Mouse (Mus musculus) T-helper 1 cell (primary cell): Measurements from ENCODE around the gene Pnmal1.

ENCODE experiments used
- in situ Hi-C: fragments of 300-600 bp; cut with MboI, MseI; formaldehyde crosslinking; loops from one replicate; pipeline ENCODE4 v1.15.1; 2025; ENCODE audit warnings: high pct_unique_total_duplicates

The Pnmal1 gene

DNA sequence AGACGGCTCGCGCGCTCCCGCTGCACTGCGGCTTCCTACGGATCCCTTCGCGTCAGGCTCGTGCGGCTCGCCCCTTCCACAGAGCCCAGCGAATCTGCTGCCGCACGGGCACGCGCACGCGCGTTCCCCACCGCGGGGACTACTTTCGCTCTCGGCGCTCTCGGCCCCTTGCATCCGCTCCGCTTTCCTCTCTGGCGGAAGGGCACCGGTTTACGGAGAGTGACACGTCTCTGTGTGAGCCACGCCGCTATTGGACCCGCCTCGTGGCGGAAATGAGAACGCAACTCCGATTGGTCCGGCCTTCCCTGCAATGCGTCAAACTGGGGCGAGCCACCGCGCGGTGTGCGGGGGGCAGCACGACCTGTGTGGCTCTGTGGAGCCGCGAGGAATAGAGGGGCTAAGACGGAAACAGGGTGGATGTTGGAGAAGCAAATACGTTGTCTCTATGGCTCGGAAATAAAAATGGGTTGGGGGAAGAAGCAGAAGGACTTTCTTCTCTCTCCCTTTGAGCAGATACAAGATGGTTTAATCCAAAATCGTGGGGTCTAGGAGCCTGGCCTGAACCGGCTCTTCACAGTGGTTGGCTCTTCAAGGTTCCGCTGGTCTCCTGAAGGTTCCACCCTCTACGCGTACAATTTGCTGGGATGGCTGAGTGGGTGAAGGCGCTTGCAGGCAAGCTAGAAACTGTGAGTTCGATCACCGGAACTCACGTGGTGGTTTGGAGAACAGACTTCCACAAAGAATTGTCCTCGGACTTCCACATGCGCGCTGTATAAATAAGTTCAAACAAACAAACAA is 35.2 kb upstream of the Pnmal1 start, which contains the start of gene Calm3:
Gene Calm3, minus strand, starts transcription at position 78 of the 798 bp plus-strand sequence.
- in situ Hi-C loops, result no loop called here

DNA sequence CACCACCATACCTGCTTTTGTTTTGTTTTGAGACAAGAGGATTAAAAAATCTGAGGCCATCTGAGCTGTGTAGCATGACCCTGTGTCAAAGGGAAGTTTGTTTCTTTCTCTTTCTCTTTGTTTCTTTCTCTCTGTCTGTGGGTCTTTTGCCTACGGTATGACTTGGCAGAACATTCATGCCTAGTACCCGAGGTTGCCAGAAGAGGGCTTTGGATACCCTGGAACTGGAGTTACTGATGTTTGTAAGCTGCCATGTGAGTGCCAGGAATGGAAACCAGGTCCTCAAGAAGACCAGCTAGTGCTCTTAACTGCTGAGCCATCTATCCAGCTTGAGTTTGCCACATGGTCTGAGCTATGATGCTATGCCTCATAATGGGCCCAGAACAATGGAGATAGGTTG is 31.1 kb upstream of the Pnmal1 start:
- in situ Hi-C loops, result no loop called here

DNA sequence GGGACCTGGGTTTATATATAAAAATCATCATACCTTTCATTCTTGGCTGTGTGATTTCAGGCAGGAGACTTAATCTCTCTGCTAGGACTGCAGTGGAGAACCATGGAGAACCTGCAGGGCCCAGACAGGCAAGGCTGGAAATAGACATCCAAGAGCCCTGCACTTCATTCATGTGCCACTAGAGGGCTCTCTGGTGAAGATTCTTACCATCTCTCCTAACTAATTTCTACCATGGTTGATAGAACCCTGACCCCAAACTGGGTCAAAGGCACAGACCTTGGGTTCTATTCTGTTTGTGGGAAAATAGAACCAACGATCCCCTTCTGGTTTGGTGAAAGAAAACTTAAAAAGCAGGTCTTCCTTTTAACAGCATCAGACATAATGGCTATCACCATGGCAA is 28.6 kb upstream of the Pnmal1 start:
- in situ Hi-C loops, result no loop called here

DNA sequence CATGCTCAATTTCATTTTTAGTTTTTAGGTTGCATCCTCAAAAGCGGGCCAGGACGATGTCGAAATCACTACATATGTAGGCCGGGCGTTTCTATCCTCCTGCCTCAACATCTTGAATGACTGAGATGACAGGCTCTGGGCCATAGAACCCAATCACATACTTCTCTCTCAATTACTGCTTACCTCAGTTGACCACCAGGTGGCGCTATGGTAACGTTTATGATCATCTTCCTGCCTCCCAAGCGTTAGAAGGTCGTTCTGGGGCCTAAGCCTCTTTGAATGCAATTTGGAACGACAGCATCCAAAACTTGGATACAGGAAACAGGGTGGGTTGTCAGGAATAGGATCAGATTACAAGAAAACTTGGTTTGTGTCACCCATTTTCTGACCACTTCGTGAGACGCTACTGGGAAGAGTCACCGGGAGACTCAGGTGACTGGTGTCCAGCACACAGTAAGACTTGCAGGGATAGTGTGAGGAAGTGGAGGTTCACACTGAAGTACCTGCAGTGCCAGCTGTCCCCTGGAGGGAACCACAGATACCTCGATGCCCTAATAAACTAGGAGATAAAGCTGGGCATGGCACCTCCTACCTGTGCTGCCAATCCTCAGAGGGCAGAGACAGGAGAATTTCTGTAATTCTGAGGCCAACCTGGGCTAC is 27.4 kb upstream of the Pnmal1 start:
- in situ Hi-C loops, result no loop called here

DNA sequence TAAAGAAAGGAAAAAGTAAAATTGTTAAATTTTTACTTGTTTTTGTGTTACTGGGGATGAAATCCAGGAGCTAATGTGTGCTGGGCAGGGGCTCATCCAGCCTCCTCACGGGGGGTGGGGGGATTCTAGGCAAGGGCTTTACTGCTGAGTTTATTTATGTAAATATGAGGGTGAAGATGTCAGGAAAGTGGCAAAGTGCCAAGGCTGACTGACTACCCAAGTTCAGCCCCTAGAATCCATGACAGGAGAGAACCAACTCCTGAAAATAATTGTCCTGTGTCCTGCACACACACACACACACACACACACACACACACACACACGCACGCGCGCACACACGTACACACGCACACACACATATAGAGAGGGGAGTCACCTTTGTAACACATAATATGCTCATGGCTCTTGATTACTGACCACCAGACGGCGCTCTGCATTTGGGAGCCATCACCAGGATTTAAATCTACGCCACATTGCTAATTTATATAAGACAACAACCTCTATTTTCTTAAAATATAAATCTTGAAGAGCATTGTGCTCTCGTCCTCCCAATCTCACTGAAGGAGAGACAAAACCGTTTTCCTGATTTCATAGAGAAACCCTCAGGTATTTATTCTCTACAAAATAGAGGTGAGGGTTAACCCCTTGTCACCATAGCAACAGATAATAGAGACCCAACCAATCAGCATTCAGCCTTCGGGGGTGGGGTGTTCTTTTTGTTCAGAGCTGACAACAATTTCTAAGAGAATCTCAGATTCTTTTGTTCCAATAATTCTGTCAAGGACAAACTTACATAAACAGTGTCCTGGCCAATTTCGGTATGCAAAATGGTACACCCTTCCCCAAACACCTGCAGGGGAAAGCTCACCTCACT is 26.5 kb upstream of the Pnmal1 start:
- in situ Hi-C loops, result no loop called here

DNA sequence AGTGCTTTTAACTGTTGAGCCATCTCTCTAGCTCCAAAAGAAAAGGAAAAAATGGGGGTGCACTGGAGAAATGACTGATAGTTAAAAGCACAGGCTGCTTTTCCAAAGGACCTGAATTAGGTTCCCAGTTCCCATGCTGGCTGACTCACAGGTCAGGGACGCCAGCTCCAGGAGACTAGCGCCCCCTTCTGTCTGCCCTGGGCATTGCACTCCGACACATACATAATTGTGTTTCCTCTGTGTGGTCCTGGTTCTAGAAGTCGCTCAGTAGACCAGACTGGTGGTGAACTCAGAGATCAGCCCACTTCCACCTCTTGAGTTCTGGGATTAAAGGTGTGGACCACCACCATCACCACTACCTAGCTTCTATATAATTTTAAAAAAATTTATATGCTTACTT is 22.2 kb upstream of the Pnmal1 start:
- in situ Hi-C loops, result no loop called here

DNA sequence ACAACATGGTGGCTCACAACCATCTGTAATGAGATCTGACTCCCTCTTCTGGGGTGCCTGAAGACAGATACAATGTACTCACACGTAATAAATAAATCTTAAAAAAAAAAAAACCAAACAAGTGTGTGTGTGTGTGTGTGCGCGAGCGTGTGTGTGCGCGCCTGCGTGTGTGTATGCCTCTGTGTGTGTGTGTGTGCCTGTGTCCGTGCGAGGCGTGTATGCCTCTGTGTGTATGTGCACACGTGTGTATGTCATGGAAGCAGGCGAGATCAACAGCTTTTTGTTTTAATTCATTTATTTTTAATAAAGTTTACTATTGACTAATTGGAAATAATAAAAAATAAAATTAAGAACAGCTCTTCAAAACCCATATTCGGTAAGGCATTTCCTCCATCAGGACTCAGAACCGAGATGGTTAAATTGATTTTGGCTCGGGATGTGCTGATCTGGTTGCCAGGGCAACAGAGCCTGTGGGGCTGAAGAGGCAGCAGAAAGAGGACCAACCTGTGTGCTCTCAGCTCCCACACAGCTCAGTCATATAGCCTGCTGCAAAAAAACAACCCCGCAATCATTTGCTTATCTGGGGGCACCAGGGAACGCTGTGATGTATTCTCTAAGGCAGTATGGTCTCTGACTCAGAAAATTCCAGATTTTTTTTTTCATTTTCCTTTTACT is 21.2 kb upstream of the Pnmal1 start:
- in situ Hi-C loops, result no loop called here

DNA sequence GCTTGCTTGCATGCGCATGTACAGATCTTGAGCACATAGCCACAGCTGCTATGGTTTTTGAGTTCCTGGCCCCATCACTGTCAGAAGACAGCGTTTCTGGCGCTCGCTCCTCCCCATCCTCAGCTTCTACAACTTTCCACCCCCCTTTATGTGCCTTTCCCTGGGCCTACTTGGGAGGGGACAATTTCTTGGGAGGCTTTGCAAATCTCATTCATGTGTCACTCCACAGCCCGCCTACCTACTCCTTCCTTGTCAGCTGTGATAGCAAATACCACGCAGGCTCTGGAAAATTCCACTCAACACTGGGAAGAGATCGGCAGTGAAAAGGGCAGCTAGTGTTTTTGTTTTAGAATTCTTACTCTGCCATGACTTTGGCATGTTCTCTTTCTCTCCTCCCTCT is 19.2 kb upstream of the Pnmal1 start:
- in situ Hi-C loops, result no loop called here

DNA sequence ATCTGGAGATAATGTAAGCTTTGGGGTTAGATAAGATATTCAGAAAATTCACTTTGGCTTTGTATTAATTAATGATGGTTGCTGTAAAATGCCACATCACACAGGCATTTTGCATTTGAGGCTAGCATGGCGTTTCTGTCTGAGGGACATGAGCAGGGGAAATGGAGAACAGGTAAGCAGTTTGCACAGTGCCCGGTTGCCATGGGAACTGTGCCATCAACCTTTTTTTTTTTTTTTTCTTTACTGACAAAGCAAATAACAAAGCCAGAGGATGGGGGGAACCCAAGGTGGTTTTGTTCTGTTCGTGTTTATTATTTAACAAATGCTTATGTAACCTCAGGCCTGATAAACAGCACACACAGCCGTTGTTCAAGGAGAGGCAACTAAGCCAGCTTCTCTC is 16.6 kb upstream of the Pnmal1 start:
- in situ Hi-C loops, result no loop called here

DNA sequence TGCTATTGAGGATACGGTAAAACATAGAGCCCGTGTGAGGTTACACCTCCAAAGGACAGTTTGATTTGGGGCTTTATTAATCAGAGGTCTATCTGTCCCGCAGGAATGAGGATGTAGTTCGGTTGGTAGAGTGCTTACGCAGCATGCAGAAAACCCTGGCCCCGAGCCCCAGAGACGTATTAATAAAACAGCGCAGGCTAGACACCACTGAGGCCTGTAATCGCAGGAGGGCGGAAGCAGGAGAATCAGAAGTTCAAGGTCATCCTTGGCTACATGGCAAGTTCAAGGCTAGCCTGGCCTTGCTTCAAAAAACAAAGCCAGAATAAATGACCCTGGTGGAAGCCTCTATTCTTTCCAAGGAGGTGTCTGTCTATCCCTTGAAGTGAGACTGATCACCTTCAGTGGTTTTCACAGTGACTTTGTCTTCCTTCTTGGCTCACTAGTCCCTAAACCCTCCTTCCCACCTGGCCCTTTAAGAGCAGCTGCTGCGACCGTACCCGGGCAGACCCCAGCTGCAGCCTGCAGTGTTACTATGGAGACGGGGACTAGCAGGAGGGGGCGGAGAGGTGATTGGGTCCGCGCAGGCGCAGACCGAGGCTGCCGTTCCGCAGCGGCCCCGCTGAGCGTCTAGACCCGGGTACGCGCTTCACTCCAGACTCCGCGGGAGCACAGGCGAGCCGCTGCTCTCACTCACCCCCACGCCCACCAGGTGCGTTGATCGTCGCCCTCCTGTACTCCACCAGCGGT is 15.2 kb upstream of the Pnmal1 start, which contains the start of gene Pnmal2:
Gene Pnmal2, plus strand, starts transcription at position 622 of the 747 bp plus-strand sequence.
- in situ Hi-C loops, result no loop called here

DNA sequence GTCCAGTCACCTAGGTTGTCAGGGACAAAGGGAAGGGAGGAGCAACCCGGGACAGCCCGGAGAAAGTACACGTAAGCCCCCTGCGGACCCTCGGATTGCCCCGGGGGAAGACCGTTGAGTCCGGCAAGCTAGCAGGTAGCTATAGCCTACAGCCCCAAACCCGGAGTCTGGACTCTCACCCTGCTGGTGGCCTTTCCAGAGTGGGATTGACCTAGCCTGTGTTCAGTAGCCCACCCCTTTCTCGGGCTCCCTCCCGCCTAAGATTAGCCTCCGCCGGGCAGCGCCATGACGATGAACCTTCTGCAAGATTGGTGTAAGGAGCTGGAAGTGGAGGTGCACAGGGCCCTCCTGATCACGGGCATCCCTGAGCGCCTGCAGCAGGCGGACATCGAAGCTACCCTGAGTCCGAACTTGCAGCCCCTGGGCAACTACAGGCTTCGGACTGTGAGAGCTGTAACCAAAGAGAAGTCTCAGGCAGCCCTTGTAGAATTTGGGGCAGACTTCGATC is 14.6 kb upstream of the Pnmal1 start:
- in situ Hi-C loops, result no loop called here

DNA sequence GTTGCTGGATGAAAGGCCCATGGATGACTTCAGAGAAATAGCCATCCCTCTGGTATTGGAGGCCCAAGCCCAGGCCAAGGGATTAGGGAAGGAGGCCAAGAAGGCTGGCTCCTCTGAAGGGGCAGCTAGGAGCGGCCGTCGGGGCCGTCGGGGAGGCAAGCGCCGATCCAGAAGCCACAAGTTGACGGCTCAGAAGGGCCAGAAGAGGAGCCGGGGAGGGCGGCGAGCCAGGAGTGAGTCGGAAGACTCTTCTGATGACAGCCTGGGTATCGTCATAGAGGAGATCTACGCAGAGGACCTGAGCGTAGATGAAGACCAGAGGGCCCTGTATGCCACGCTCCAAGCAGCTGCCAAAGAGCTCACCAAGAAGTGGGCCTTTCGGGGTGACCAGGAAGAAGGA is 14.1 kb upstream of the Pnmal1 start:
- in situ Hi-C loops, result no loop called here

DNA sequence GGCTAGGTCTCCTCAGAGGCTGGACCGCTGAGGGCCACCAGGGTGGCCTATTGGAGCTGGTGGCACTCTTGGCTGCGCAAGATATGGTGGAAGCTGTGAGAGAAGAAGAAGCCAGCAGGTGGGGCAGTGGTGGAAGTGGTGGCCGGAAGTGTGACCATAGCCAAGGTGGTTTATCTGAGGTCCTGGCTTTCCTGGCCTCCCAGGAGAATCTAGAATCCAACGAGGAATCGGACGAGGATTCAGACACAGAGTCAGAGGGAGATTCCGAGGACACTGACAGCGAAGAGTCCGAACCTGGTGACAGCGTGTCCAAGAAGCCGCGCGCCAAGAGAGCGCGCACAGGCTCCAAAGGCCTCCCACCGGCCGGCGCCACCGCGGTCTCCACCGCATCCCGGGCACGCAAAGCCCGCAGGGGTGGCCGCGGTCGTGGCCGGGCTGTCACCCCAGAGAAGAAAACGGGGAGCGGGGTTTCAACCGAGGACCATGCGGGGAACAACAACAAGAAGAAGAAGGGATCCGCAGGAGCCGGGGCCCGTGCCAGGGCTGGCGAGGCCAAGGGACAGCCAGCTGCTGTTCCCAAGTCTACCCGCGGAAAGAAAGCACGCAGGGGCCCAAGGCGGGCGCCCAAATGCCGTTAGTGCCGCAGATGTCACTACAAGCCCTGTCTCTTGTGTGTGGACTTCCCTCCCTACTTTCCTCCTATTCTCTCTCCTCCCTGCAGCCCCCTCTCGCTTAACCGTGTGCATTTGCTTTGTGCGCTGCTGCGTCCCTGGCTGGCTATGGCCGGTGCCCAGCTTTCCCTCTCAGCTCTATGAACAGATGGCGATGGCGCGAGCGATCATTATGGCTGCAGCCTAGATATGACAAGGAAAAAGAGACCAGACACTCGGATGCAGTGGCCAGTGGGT is 12.8 kb upstream of the Pnmal1 start:
- in situ Hi-C loops, result no loop called here

DNA sequence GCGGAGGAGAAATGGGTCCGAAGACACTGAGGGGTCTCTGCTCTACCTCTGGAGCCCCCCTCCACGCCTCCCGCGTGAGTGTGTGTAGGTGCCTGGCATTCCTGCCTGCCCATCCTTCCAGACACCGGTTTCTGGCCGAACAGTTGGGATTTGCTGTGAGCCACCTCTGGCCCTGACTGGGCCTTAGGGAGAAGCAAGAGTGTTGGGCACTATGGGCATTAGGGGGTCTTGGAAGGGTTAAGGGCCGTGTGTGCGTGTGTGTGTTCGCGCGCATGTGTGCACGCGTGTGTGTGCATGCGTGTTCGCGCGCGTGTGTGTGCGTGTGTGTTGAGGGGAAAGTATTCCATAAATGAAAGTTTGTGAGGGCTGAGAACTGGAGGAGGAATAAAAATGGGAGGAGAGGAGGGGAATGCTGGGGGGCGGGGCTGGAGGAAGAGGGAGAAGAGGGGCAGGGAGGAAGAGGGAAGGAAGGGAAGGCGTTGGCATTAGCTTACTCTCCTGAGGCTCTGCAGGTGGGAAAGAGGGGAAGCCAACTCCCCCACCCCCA is 12.1 kb upstream of the Pnmal1 start:
- in situ Hi-C loops, result no loop called here

DNA sequence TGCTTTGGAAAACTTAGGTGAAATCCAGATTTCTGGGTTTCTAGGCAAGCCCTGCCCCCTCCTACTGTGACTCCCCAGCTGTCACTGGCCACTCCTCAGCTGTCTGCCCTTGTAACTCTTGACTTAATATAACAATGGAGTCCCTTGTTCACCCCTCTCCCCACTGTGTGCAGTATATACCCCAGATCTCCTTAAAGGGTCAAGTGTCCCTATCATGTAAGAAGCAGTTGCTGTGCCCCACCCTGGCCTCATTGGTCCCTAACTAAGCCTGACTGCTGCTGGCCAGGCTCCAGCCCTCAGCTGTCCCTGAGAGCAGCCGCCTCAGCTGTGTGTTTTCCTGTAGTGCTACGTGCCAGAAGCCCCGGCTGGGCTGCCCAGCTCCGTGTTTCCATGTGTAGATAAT is 11.5 kb upstream of the Pnmal1 start:
- in situ Hi-C loops, result no loop called here

DNA sequence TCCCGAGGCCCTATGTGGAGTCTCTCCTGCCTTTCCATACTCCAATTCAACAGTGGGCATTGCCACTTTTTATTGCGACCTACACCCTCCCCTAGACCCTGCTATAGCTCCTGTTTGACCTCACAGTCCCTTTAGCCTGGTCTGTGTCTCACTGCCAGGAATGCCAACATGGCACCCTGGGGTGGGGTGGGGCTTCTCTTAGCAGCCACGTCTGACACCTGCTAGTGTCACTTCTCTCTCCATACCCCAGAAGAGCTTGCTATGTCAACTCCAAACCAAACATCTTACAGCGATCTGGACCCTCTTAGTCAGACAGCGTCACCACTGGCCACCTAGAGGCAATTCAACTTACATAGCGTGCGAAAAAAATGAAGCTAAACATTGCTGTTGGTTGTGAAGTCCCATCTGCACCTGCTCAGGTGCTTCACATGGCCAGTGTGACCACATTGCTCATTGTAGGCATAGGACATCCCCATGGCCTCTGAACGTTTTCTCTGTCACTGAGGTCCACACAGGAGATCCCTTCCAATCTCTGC is 10.5 kb upstream of the Pnmal1 start:
- in situ Hi-C loops, result no loop called here

DNA sequence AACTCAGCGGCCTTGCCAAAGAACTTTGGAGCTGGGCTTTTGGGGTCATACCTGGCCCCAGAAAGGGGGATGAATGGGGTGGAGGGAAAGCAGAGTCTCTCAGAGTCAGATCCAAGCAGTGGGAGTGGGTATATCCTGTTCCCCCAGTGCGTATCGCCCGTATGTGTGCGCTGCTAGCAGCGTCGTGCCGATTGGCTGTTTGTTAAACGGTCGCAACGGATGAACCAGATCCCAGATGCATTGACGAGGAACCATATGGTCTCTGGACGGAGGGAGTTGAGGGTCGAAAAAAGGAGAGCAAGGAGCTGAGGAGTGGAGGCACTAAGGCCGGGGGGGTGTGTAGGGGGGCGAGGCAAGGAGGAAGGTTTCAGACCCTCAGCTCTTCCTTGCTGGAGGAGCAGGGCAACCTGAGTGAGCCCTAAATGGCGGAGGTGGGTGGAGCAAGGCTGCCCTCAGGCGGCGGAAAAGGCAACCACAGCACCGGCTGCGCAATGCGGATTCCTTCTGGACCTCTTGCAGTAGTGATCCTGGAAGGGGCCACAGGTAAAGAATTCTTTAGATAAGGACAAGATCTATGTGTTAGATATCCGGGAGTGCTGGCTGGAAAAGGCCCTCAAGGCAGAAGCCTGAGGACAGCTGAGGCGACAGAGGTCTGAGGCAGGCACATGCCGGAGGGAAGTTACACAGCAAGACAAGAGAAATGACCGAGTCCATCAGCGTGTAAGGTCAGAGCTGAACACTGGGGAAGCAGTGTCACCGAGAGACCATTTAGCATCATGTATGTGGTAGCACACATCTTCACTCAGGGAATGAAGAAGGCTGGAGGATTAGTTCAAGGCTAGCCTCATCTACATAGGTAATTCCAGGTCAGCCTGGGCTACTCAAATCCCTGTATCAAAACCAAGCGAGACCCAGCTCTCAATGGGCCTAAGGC is 9.3 kb upstream of the Pnmal1 start:
- in situ Hi-C loops, result loop anchor here (5.0 kb wide), 2 partner anchors 47 to 107 kb away; no protein-coding TSS in a partner anchor
